Mouse (Mus musculus) urinary bladder, adult 18-20 months (tissue): ENCODE results near the gene Flt3l.
A peak's percentile ranks its signal among the peaks of the same experiment; 100 is the strongest.
"Not testable (repeated sequence)": the region's sequence is repeated elsewhere in the genome, so short reads cannot be mapped to it uniquely, and the experiment has no call there.

Experiments used
- DNase-seq, 2 experiments: peaks; one replicate each; pipeline ENCODE4 v3.0.0; 2022; ENCODE audit warnings: low spot score in 2 of 2, mixed read lengths in 2 of 2

Flt3l gene

DNA sequence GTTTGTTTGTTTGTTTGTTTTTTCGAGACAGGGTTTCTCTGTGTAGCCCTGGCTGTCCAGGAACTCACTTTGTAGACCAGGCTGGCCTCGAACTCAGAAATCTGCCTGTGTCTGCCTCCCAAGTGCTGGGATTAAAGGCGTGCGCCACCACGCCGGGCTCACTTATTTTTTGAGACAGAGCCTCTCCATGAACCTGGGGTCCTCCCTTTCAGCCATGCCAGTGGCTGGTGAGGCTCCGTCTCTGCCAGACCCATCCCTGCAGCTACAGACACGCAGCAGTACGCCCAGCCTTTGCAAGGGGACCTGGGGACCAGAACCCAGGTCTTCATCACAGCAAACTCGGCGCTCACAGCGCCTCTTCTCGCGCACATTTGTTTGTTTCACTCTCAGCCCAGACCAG, 40.3 kb downstream of the Flt3l start:
- not testable (repeated sequence) for DNase-seq

GRCm38 (mm10) chr7:45095367-45095766, 40.9 kb downstream of the Flt3l start:
- DNase-seq, result no peak

DNA sequence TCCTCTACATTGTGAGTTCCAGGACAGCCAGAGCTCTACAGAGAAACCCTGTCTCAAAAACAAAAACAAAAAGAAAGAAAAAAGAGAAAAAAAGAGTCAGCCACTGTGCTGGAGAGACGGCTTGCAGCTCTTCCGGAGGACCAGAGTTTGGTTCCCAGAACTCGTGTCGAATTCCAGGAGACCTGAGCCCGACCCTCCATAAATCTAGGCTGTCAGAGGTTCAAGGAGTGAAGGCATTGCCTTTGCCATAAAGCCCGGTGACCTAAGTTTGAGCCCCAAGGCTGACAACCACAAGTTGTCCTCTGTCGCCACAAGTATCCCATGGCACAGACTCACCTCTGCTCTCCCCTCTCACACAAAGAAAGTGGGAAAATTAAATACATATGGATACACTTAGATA, 42.1 kb downstream of the Flt3l start:
- DNase-seq, result no peak

GRCm38 (mm10) chr7:45093516-45093905, 42.7 kb downstream of the Flt3l start:
- DNase-seq, result no peak

GRCm38 (mm10) chr7:45092828-45093515, 43.3 kb downstream of the Flt3l start:
- DNase-seq, result no peak

GRCm38 (mm10) chr7:45092048-45092447, 44.2 kb downstream of the Flt3l start, which contains the start of gene Rcn3:
Gene Rcn3 (minus strand): TSS chr7:45092221.
- peak in 1 of 2 experiments; percentile 84 for DNase-seq

GRCm38 (mm10) chr7:45091001-45091990, 44.9 kb downstream of the Flt3l start:
- no peak for DNase-seq

GRCm38 (mm10) chr7:45090251-45090977, 45.8 kb downstream of the Flt3l start:
- no peak for DNase-seq

DNA sequence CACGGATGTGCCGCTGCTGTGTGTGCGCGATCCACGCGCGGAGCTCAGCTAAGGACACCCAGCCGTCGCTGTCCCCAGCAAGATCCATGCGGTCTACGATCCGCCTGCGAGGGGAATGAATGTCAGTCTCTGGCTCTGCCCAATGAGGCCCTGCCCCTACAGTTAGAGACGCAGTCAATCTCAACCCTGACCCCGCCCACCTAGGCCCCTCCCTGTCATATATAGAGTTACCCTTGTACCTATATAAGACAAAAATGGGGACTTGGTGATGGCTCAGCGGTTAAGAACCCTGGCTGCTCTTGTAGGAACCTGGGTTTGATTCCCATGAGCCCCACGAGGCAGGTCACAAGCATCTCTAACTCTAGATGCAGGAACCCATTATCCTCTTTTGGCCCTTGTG, 47.6 kb downstream of the Flt3l start:
- no peak for DNase-seq

DNA sequence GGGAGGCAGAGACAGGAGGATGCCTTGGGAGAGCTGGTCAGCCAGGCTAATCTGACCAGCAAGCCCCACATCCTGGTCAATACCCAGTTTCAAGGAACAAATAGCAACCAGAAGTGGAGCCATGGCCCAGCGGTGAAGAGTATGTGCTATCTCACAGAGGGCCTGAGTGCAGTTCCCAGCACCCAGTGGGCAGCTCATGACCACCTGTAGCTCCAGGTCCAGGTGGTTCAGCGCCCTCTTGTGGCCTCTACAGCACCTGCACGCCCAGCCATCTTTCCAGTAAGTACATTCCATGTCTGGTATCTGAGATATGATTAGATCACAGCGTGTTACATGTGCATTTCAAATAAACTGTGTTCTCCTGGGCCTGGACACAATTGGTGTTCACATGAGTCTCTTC, 50.1 kb downstream of the Flt3l start:
- no peak for DNase-seq

DNA sequence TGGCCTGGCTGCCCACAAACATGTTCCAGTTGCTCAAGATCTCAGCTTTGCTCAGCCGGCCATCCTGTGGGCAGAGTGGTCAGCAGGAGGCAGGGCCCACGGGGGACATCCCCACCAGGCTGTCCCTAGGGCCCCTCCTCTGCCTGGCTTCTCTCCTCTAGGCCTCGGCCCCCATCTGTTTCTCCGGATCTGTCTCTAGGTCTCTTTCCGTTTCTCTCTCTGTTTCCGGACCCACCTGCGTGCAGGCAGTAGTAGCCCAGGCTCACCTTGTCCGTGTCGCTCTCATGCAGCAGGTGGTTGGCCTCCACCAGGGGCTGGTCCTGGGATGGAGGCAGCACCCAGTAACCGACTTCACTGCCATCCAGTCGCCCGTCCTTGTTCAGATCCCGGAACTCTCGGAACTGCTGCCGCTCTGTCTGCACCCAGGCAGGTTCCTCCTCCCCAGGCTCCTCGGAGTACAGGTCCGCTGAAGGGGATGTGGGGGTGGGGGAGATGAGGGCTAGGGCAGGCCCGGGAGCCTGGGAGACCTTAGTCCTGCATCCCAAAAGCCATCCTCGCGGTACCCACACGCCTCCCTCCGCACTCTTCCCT, 52.8 kb downstream of the Flt3l start:
- DNase-seq, result no peak

DNA sequence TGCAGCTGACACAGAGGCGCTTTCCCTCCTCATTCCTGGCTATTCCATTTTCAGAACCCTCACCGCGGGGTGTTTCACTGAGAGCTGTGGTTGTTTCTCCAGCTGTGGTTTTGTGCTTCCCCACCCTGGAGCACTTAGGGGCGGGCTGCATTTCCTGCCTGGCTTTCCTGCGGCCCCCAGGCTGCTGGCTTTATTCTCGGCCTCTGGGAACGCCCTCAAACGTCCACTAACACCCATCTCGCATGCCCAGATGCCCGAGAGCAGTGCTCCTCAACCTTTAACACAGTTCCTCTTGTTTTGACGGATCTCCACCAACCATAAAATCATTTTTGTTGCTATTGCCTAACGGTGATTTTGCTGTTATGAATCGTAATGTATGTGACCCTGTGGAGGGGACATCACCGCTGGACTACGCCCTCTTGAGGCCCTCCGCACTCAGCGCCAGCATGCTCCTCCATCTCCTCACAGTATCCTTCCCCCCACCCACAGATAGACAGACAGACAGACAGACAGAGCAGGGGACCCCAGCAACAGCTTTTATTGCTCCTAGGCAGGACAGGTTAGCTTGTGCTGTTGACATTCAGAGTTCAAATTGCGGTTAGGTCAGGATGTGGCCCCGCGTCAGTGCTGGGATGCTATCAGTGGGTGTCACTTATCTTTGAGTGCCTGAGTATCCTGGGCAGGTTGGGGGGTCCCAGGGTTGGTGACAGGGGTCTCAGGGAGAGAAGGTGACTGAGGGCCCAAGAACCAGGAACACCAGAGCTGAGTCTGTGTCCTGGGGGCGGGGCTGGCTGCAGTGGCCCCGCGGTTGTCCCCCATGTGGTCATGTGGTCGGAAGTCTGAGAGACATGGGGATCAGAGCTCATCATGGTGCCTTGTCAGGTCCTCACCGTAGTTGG, 53.6 kb downstream of the Flt3l start:
- DNase-seq, result no peak

DNA sequence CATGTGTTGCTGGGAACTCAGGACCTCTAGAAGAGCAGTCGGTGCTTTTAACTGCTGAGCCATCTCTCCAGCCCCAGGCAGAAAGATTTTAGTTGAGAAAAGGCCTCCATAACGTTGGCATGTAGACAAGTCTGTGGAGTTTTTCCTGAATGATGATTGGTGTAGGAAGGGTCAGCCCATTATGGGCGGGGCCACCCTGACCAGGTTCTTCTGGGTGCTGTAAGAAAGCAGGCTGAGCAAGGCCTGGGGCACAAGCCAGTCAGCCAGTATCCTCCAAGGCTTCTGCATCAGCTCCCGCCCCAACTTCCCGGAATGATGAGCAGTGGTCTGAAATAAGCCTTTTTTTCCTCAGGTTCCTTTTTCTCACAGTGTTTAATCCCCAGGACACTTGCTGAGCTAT, 55.2 kb downstream of the Flt3l start:
- DNase-seq, result no peak

GRCm38 (mm10) chr7:45079856-45080255, 56.4 kb downstream of the Flt3l start:
- DNase-seq, result peak; percentile 79 to 89
